Mouse (Mus musculus): ENCODE measurements at regions not wholly inside any gene's neighbourhood (a gene's known extent, or its start where the extent isn't known, plus 50 kb on each side); places are given as distances from the start of the nearest gene placed in this dataset.

GRCm38 (mm10) chr4:106859476-106859875, 51.0 kb upstream of the Ssbp3 start:
- Histone ChIP-seq H3K9me3 (replicated peaks) (no peaks in the 10 kb centered on the region), H3K4me1 (peaks cover 76% of the 10 kb centered on the region), H3K36me3 (no peaks in the 10 kb centered on the region), H3K27me3 (ENCODE audit: low read depth, poor library complexity, severe bottlenecking) (no peaks in the 10 kb centered on the region), H3K27ac (replicated peaks) (peak overlapping the region; percentile 64), H3K4me3 (no peak overlapping the region)
- DNase-seq (ENCODE audit: low spot score) = no peak

GRCm38 (mm10) chr4:106858357-106859088, 52.0 kb upstream of the Ssbp3 start:
- Histone ChIP-seq H3K4me3 (no peak overlapping the region), H3K4me1 (peaks cover 78% of the 10 kb centered on the region), H3K27ac (replicated peaks) (no peak overlapping the region), H3K36me3 (no peaks in the 10 kb centered on the region), H3K27me3 (ENCODE audit: low read depth, poor library complexity, severe bottlenecking) (no peaks in the 10 kb centered on the region), H3K9me3 (replicated peaks) (no peaks in the 10 kb centered on the region)
- no peak for DNase-seq (ENCODE audit: low spot score)
- 86% methylated on average over 13 of the region's 13 CpGs for WGBS

GRCm38 (mm10) chr4:106855771-106856170, 51.0 kb upstream of the Acot11 start:
- H3K27me3 ChIP-seq (ENCODE audit: low read depth, poor library complexity, severe bottlenecking) = no peaks in the 10 kb centered on the region
- H3K4me1 ChIP-seq = peaks cover 55% of the 10 kb centered on the region
- WGBS = 1% methylated on average over 19 of the region's 19 CpGs
- H3K27ac ChIP-seq (replicated peaks) = peak overlapping the region; percentile 86
- peak overlapping the region; percentile 36 for H3K4me3 ChIP-seq
- H3K36me3 ChIP-seq = no peaks in the 10 kb centered on the region
- H3K9me3 ChIP-seq (replicated peaks) = no peaks in the 10 kb centered on the region
- peak; percentile 63 for DNase-seq (ENCODE audit: low spot score)

GRCm38 (mm10) chr4:106854361-106855309, 49.8 kb upstream of the Acot11 start:
- WGBS = 5% methylated on average over 15 of the region's 15 CpGs
- peaks cover 44% of the 10 kb centered on the region for H3K4me1 ChIP-seq
- peak; percentile 61 for DNase-seq (ENCODE audit: low spot score)

More at GRCm38 (mm10) chr4:106854361-106855309, 49.8 kb upstream of the Acot11 start:
- no peaks in the 10 kb centered on the region for H3K9me3 ChIP-seq (replicated peaks)
- peak overlapping the region; percentile 43 for H3K4me3 ChIP-seq
- peak overlapping the region; percentile 86 for H3K27ac ChIP-seq (replicated peaks)
- no peaks in the 10 kb centered on the region for H3K27me3 ChIP-seq (ENCODE audit: low read depth, poor library complexity, severe bottlenecking)
- no peaks in the 10 kb centered on the region for H3K36me3 ChIP-seq

Data from midbrain, embryonic 10.5 days (tissue).